Mouse (Mus musculus): ENCODE data around the gene Hist1h2bm. TPM values are rescaled to one million over a fixed set of nuclear protein-coding genes. Genes with fewer than 3 reads are reported as not detected.
"Not testable (repeated sequence)": the region's sequence is repeated elsewhere in the genome, so short reads cannot be mapped to it uniquely, and the experiment has no call there.

Hist1h2bm gene
- polyA plus RNA-seq, 1 experiment from 2014 or later = 6.8 TPM

DNA sequence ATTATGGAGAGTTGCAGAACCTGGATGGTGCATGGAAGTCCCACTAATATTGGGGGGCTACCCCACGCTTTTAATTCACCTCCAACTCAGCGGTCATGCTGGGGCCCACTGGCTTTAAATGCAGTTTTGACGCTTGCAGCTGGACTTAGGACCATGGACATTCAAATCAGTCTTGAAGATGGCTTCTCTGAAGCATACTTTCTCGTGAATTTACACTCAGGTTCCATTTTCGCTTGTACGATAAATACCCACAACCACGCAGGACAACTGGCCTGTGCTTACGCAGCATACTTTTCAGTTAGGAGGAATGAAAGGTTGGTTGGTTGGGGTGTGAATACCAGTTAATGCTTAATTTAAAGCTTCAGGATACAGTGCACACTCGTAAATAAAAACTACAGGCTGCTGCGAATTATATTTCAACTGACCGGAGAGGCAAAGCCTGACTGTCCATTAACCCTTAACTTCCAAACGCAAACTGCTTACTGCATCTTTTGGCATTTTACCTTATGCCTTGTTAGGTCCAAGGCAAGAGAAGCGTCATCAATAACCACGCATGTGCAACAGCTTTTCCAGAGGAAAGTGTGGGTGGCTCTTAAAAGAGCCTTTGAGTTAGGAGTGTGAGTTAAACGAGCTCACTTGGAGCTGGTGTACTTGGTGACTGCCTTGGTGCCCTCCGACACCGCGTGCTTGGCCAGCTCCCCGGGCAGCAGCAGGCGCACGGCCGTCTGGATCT lies 6.5 kb upstream of the Hist1h2bm start:
- ATAC-seq (ENCODE audit: low FRiP score, low TSS enrichment) = no peak
- Histone ChIP-seq H3K27me3 (ENCODE audit: control insufficient read depth, insufficient read depth, low read length) (no peaks in the 10 kb centered on the region), H3K9ac (ENCODE audit: low read depth, low read length) (peak overlapping the region; percentile 65), H3K4me2 (replicated peaks; ENCODE audit: low read depth, low read length) (peak overlapping the region; percentile 56), H3K27ac (ENCODE audit: low read depth, low read length) (peak overlapping the region; percentile 88), H3K36me3 (ENCODE audit: control insufficient read depth, insufficient read depth, low read length) (no peaks in the 10 kb centered on the region), H3K4me3 (ENCODE audit: low read length) (peak overlapping the region; percentile 36), H3K9me3 (ENCODE audit: control insufficient read depth, low read length) (no peaks in the 10 kb centered on the region), H3K4me1 (ENCODE audit: control insufficient read depth, insufficient read depth, low read length) (peaks cover 5% of the 10 kb centered on the region; the same call in 1 of the 2 replicates)
- 1% methylated on average over 19 of the region's 22 CpGs for WGBS

DNA sequence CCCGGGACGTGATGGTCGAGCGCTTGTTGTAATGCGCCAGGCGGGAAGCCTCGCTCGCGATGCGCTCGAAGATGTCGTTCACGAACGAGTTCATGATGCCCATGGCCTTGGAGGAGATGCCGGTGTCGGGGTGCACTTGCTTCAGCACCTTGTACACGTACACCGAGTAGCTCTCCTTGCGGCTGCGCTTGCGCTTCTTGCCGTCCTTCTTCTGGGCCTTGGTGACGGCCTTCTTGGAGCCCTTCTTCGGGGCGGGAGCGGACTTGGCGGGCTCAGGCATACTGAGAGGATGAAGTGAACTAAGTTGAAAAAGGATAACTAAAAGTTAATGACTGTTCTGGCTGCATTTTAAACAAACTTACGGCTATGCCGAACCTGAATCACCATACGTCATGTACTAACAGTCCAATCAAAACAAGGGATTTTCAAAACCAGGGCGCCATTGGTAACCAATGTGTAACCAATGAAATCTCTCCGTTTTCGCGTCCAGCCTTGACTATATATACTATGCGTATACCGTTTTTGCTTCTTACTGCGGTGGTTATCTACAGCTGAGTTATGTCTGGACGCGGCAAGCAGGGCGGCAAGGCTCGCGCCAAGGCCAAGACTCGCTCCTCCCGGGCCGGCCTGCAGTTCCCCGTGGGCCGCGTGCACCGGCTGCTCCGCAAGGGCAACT lies 5.8 kb upstream of the Hist1h2bm start, which contains the start of the genes Hist1h2bl and Hist1h2ai:
TSS of gene Hist1h2bl (minus strand) at position 280 of the 676 bp plus-strand sequence.
TSS of gene Hist1h2ai (plus strand) at position 559 of the 676 bp plus-strand sequence.
- peak; percentile 94 for ATAC-seq (ENCODE audit: low FRiP score, low TSS enrichment)
- Histone ChIP-seq H3K9ac (ENCODE audit: low read depth, low read length) (peak within 1 kb of the TSS; percentile 81), H3K4me2 (replicated peaks; ENCODE audit: low read depth, low read length) (peak within 1 kb of the TSS; percentile 76), H3K27ac (ENCODE audit: low read depth, low read length) (peak within 1 kb of the TSS; percentile 99), H3K4me1 (ENCODE audit: control insufficient read depth, insufficient read depth, low read length) (peaks cover 12% of the 10 kb centered on the region; the same call in 1 of the 2 replicates), H3K4me3 (ENCODE audit: low read length) (peak within 1 kb of the TSS; percentile 47)
- not testable (repeated sequence) for H3K9me3 ChIP-seq (ENCODE audit: control insufficient read depth, low read length); H3K27me3 ChIP-seq (ENCODE audit: control insufficient read depth, insufficient read depth, low read length); H3K36me3 ChIP-seq (ENCODE audit: control insufficient read depth, insufficient read depth, low read length)
- 1% methylated on average over 24 of the region's 50 CpGs for WGBS

DNA sequence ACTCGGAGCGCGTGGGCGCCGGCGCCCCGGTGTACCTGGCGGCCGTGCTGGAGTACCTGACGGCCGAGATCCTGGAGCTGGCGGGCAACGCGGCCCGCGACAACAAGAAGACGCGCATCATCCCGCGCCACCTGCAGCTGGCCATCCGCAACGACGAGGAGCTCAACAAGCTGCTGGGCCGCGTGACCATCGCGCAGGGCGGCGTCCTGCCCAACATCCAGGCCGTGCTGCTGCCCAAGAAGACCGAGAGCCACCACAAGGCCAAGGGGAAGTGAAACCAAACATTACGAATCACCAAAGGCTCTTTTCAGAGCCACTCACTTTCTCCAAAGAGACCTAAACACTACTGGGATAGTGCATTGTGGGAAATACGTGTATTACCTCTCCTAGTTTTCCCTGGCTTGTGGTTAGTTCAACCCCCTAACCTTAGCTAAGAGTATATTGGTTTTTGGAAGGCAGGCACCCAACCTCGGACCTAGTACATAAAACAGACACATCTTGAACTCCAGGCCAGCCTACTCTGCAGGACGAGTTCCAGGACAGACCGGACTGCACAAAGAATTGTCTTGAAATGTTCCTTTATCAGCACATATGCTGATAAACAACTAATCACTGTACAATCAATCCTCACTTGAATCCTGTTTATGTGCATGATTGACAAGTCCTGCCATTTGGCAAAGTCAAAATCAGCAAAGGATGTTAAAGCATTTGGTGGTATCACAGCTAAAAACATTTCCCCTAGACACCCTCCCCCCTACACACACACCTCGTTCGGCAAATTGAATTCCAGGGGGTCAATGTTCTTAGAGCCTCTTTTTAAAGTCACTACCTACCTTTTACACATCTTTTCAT lies 5.1 kb upstream of the Hist1h2bm start:
- H3K4me2 ChIP-seq (replicated peaks; ENCODE audit: low read depth, low read length) = peak overlapping the region; percentile 76
- H3K36me3 ChIP-seq (ENCODE audit: control insufficient read depth, insufficient read depth, low read length); H3K27me3 ChIP-seq (ENCODE audit: control insufficient read depth, insufficient read depth, low read length); ATAC-seq (ENCODE audit: low FRiP score, low TSS enrichment); H3K9me3 ChIP-seq (ENCODE audit: control insufficient read depth, low read length): not testable (repeated sequence)
- WGBS = under 1% methylated on average over 9 of the region's 38 CpGs
- H3K9ac ChIP-seq (ENCODE audit: low read depth, low read length) = peak overlapping the region; percentile 81
- H3K4me1 ChIP-seq (ENCODE audit: control insufficient read depth, insufficient read depth, low read length) = peaks cover 13% of the 10 kb centered on the region; the same call in 1 of the 2 replicates
- H3K27ac ChIP-seq (ENCODE audit: low read depth, low read length) = peak overlapping the region; percentile 99
- H3K4me3 ChIP-seq (ENCODE audit: low read length) = peak overlapping the region; percentile 47

DNA sequence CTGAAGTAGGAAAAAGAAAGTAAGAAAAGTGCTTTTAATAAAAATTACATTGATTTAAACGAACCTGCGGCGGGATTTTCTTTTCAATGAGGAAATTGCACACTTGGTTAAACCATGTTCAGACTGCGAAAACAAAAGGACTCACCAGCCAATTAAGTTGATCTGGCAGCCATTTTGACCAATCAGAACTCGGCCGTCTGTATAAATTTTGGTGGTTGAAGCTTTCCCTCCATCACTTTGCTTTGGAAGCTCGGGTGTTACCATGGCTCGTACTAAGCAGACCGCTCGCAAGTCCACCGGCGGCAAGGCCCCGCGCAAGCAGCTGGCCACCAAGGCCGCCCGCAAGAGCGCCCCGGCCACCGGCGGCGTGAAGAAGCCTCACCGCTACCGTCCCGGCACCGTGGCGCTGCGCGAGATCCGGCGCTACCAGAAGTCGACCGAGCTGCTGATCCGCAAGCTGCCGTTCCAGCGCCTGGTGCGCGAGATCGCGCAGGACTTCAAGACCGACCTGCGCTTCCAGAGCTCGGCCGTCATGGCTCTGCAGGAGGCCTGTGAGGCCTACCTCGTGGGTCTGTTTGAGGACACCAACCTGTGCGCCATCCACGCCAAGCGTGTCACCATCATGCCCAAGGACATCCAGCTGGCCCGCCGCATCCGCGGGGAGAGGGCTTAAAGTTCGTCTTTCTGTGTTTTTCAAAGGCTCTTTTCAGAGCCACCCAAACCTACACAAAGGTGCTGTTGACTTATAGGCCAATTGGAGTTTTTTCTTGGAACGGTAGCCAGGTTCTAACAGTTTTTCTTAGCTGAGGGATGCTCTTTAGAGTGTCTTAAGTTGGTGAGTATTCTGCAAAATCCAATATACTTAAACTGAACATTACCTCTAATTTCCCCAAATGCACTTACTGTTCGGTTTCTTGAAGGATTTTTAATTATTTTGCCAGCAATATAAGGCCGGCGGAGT lies 4.2 kb upstream of the Hist1h2bm start, which contains the start of gene Hist1h3h:
TSS of gene Hist1h3h (plus strand) at position 263 of the 961 bp plus-strand sequence.
- Histone ChIP-seq H3K27ac (ENCODE audit: low read depth, low read length) (peak within 1 kb of the TSS; percentile 99), H3K9ac (ENCODE audit: low read depth, low read length) (peak within 1 kb of the TSS; percentile 82), H3K4me3 (ENCODE audit: low read length) (peak within 1 kb of the TSS; percentile 52), H3K4me1 (ENCODE audit: control insufficient read depth, insufficient read depth, low read length) (peaks cover 13% of the 10 kb centered on the region; the same call in 1 of the 2 replicates), H3K4me2 (replicated peaks; ENCODE audit: low read depth, low read length) (peak within 1 kb of the TSS; percentile 76)
- not testable (repeated sequence) for H3K36me3 ChIP-seq (ENCODE audit: control insufficient read depth, insufficient read depth, low read length); H3K9me3 ChIP-seq (ENCODE audit: control insufficient read depth, low read length); H3K27me3 ChIP-seq (ENCODE audit: control insufficient read depth, insufficient read depth, low read length)
- WGBS = 1% methylated on average over 24 of the region's 56 CpGs
- ATAC-seq (ENCODE audit: low FRiP score, low TSS enrichment) = peak; percentile 51

DNA sequence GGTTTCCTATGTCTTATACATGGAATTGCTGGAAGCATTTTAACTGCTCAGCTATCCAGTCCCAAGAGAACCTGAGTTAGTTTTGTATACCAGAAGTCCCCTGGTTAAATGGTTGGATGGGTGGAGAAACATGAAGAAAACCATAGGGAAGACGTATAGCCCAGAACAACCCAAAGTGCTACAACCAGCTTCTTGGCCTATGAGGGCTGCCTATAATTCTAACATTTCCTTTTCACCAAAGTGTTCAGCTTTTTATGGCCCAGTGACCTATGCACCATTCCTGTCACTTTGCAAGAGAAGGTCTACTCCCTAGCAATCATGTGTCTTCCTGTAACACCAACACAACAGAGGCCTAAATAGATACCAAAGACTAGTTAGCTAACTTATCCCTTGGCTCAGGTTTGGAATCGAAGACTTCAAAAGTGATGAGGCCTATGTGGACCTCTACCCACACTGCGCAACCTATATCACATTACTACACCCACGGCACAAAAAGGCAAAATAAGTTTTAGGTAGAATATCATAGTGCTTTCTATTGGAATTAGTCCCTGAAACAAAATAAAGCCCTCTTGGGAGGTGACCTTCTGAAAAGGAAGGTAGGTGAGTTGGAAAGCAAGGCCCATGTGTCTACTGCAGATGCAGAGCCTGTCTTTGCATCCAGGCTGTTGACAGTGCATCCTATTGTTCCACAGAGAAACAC lies 3.3 kb upstream of the Hist1h2bm start:
- peak overlapping the region; percentile 73 for H3K4me2 ChIP-seq (replicated peaks; ENCODE audit: low read depth, low read length)
- H3K27me3 ChIP-seq (ENCODE audit: control insufficient read depth, insufficient read depth, low read length) = no peaks in the 10 kb centered on the region
- H3K27ac ChIP-seq (ENCODE audit: low read depth, low read length) = peak overlapping the region; percentile 95
- H3K4me1 ChIP-seq (ENCODE audit: control insufficient read depth, insufficient read depth, low read length) = peaks cover 13% of the 10 kb centered on the region; the same call in 1 of the 2 replicates
- no peaks in the 10 kb centered on the region for H3K36me3 ChIP-seq (ENCODE audit: control insufficient read depth, insufficient read depth, low read length)
- peak overlapping the region; percentile 52 for H3K4me3 ChIP-seq (ENCODE audit: low read length)
- H3K9ac ChIP-seq (ENCODE audit: low read depth, low read length) = peak overlapping the region; percentile 82
- 53% methylated on average over 4 of the region's 4 CpGs for WGBS
- ATAC-seq (ENCODE audit: low FRiP score, low TSS enrichment) = no peak
- no peaks in the 10 kb centered on the region for H3K9me3 ChIP-seq (ENCODE audit: control insufficient read depth, low read length)

DNA sequence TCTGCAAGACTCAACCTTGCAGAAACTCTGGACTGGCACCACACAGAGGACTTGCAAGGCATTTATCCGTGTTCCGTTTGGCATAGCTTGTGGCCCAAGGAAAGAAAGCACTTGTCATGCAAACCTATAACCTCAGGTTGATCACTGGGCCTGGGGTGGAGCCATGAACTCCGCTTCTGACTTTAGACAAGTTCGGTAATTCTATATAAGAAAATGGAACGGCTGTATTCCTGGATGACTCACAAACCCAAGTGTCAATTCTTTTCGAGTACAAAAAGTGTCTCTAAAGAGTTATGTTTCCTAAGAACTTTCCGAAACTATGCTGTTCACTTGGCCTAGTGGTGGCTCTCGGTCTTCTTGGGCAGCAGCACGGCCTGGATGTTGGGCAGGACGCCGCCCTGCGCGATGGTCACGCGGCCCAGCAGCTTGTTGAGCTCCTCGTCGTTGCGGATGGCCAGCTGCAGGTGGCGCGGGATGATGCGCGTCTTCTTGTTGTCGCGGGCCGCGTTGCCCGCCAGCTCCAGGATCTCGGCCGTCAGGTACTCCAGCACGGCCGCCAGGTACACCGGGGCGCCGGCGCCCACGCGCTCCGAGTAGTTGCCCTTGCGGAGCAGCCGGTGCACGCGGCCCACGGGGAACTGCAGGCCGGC lies 612 bp upstream of the Hist1h2bm start:
- peaks cover 13% of the 10 kb centered on the region; the same call in 1 of the 2 replicates for H3K4me1 ChIP-seq (ENCODE audit: control insufficient read depth, insufficient read depth, low read length)
- peak; percentile 20 for ATAC-seq (ENCODE audit: low FRiP score, low TSS enrichment)
- H3K4me3 ChIP-seq (ENCODE audit: low read length) = peak overlapping the region; percentile 36; the same call in 1 of the 2 replicates
- not testable (repeated sequence) for H3K36me3 ChIP-seq (ENCODE audit: control insufficient read depth, insufficient read depth, low read length); H3K9me3 ChIP-seq (ENCODE audit: control insufficient read depth, low read length); H3K27me3 ChIP-seq (ENCODE audit: control insufficient read depth, insufficient read depth, low read length)
- peak overlapping the region; percentile 66 for H3K9ac ChIP-seq (ENCODE audit: low read depth, low read length)
- H3K27ac ChIP-seq (ENCODE audit: low read depth, low read length) = peak overlapping the region; percentile 97
- H3K4me2 ChIP-seq (replicated peaks; ENCODE audit: low read depth, low read length) = peak overlapping the region; percentile 56
- WGBS = 3% methylated on average over 15 of the region's 44 CpGs

DNA sequence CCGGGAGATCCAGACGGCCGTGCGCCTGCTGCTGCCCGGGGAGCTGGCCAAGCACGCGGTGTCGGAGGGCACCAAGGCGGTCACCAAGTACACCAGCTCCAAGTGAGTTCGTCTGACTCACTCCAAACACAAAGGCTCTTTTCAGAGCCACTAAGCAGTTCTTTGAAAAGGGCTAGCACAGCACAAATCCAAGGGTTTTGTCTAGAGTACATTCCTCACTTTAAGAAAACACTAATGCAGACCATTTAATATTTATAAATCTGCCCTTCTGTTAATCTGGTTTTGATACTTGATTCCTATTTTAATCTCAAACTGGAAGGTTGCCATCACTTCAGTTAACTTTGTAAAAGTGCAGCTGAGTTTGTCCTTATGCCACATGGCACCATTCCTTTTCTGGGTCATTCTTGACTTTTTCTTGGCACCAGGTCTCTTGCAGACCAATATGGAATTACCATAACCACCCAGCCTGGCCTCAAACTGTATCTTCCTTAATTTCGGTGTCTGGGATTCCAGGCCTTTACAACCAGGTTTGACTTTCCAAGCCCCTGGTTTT lies 605 bp downstream of the Hist1h2bm start:
- WGBS = 2% methylated on average over 11 of the region's 11 CpGs
- Histone ChIP-seq H3K27me3 (ENCODE audit: control insufficient read depth, insufficient read depth, low read length) (no peaks in the 10 kb centered on the region), H3K27ac (ENCODE audit: low read depth, low read length) (peak overlapping the region; percentile 89), H3K9ac (ENCODE audit: low read depth, low read length) (peak overlapping the region; percentile 66), H3K9me3 (ENCODE audit: control insufficient read depth, low read length) (no peaks in the 10 kb centered on the region), H3K4me2 (replicated peaks; ENCODE audit: low read depth, low read length) (peak overlapping the region; percentile 36), H3K36me3 (ENCODE audit: control insufficient read depth, insufficient read depth, low read length) (no peaks in the 10 kb centered on the region), H3K4me3 (ENCODE audit: low read length) (peak overlapping the region; percentile 24; the same call in 1 of the 2 replicates), H3K4me1 (ENCODE audit: control insufficient read depth, insufficient read depth, low read length) (peaks cover 13% of the 10 kb centered on the region; the same call in 1 of the 2 replicates)
- 0 out of 2 replicates have a peak, but pooled peaks have one; percentile 3 for ATAC-seq (ENCODE audit: low FRiP score, low TSS enrichment)
